Mouse (Mus musculus): ENCODE measurements around the gene Vstm2b.

Vstm2b gene

GRCm38 (mm10) chr7:40898096-40898710, at the start of gene Vstm2b:
Gene Vstm2b, plus strand, starts transcription at chr7:40898328.
- no peak for DNase-seq (ENCODE audit: low read depth, low spot score)

- no peak for DNase-seq (ENCODE audit: low read depth, low spot score)
These were observed 42.0 kb upstream of the Vstm2b start for GRCm38 (mm10) chr7:40856088-40856625.

- DNase-seq (ENCODE audit: low read depth, low spot score): no peak
These were observed 24.6 kb upstream of the Vstm2b start for GRCm38 (mm10) chr7:40873380-40873990.

- no peak for DNase-seq (ENCODE audit: low read depth, low spot score)
These were observed 13.2 kb upstream of the Vstm2b start for GRCm38 (mm10) chr7:40884855-40885489.

GRCm38 (mm10) chr7:40888358-40888757, 9.8 kb upstream of the Vstm2b start:
- no peak for DNase-seq (ENCODE audit: low read depth, low spot score)

GRCm38 (mm10) chr7:40896964-40897363, 1.2 kb upstream of the Vstm2b start:
- no peak for DNase-seq (ENCODE audit: low read depth, low spot score)

- no peak for DNase-seq (ENCODE audit: low read depth, low spot score)
These were observed 715 bp downstream of the Vstm2b start for GRCm38 (mm10) chr7:40898711-40899375.

- DNase-seq (ENCODE audit: low read depth, low spot score): no peak
These were observed 1.5 kb downstream of the Vstm2b start for GRCm38 (mm10) chr7:40899376-40900265.

- DNase-seq (ENCODE audit: low read depth, low spot score): peak; percentile 60
These were observed 3.1 kb downstream of the Vstm2b start for GRCm38 (mm10) chr7:40901201-40901600.

- no peak for DNase-seq (ENCODE audit: low read depth, low spot score)
These were observed 4.4 kb downstream of the Vstm2b start for GRCm38 (mm10) chr7:40902506-40902905.

- no peak for DNase-seq (ENCODE audit: low read depth, low spot score)
These were observed 8.4 kb downstream of the Vstm2b start for GRCm38 (mm10) chr7:40906484-40906883.

GRCm38 (mm10) chr7:40916761-40917160, 18.6 kb downstream of the Vstm2b start:
- DNase-seq (ENCODE audit: low read depth, low spot score): no peak

- DNase-seq (ENCODE audit: low read depth, low spot score): no peak
These were observed 22.0 kb downstream of the Vstm2b start for GRCm38 (mm10) chr7:40920118-40920517.

GRCm38 (mm10) chr7:40921281-40921680, 23.2 kb downstream of the Vstm2b start:
- DNase-seq (ENCODE audit: low read depth, low spot score): no peak

GRCm38 (mm10) chr7:40922871-40923270, 24.7 kb downstream of the Vstm2b start:
- DNase-seq (ENCODE audit: low read depth, low spot score): no peak

- DNase-seq (ENCODE audit: low read depth, low spot score): no peak
These were observed 30.3 kb downstream of the Vstm2b start for GRCm38 (mm10) chr7:40928391-40928790.

GRCm38 (mm10) chr7:40936617-40937212, 38.6 kb downstream of the Vstm2b start:
- DNase-seq (ENCODE audit: low read depth, low spot score): no peak

GRCm38 (mm10) chr7:40939371-40939770, 41.2 kb downstream of the Vstm2b start:
- no peak for DNase-seq (ENCODE audit: low read depth, low spot score)

GRCm38 (mm10) chr7:40942233-40942935, 44.3 kb downstream of the Vstm2b start:
- DNase-seq (ENCODE audit: low read depth, low spot score): peak; percentile 24
